Mouse (Mus musculus): Measurements from ENCODE around the gene Vopp1. TPM values are rescaled to one million over a fixed set of nuclear protein-coding genes. Genes with fewer than 3 reads are reported as not detected.
"Not testable (repeated sequence)": the region's sequence is repeated elsewhere in the genome, so short reads cannot be mapped to it uniquely, and the experiment has no call there.

Vopp1 gene
- polyA plus RNA-seq, 1 experiment from 2014 or later = 76.2 TPM

GRCm38 (mm10) chr6:57811748-57812730 lies 12.9 kb downstream of the Vopp1 start:
- WGBS = 84% methylated on average over 3 of the region's 3 CpGs
- Histone ChIP-seq H3K4me1 (no peaks in the 10 kb centered on the region), H3K9ac (no peak overlapping the region)

DNA sequence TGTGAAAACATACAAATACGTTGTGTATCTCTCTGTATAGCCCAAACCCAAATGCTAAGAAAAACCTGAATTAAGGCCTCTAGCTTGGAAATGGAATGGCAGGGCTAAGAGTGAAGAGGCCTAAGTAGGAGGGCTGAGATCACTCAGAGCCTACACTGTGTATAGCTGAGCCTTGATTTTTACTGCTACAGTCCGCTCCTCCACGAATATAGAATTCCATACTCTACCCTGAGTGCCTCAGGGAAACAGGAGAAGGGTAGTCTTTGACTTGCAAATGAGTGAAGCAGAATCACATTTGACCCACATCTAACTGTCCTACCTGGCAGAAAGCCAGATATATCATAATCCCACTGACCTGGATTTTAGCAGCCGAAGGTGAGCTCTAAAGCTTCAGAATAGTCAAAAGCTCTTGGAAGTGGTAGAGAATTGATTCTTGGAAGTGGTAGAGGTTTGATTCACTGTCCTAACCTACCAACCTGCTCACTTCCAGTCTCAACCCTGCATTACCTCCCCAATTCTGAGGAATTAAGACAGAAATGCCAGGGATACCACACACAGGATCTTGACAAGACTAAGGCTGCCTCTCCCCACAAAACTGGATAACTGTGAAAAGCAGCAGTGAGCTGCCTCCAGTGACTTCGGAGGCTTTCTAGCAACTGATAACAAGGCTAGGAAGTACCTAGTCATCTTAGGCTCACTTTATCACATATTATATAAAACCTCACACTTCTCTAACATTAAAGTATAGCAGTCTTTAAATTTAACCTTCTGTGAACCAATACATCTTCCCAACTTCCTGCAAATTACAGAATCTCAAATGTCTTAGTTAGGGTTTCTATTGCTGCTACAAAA lies 19.5 kb downstream of the Vopp1 start:
- H3K9me3 ChIP-seq = peaks cover 5% of the 10 kb centered on the region; the same call in 1 of the 2 replicates
- H3K9ac ChIP-seq = no peak overlapping the region
- H3K27ac ChIP-seq = no peak overlapping the region
- H3K4me3 ChIP-seq = no peak overlapping the region
- WGBS = 77% methylated on average over 5 of the region's 5 CpGs
- ATAC-seq (ENCODE audit: insufficient number of reproducible peaks, insufficient read depth, low FRiP score, low TSS enrichment) = no peak
- no peaks in the 10 kb centered on the region for H3K36me3 ChIP-seq
- H3K27me3 ChIP-seq = no peaks in the 10 kb centered on the region
- H3K4me2 ChIP-seq (replicated peaks) = no peak overlapping the region
- H3K4me1 ChIP-seq = no peaks in the 10 kb centered on the region

More at GRCm38 (mm10) chr6:57811748-57812730, 12.9 kb downstream of the Vopp1 start:
- H3K9me3 ChIP-seq = peaks cover 5% of the 10 kb centered on the region; the same call in 1 of the 2 replicates
- no peak overlapping the region for H3K27ac ChIP-seq
- no peak overlapping the region for H3K4me3 ChIP-seq
- no peak for ATAC-seq (ENCODE audit: insufficient number of reproducible peaks, insufficient read depth, low FRiP score, low TSS enrichment)
- no peaks in the 10 kb centered on the region for H3K36me3 ChIP-seq
- no peaks in the 10 kb centered on the region for H3K27me3 ChIP-seq
- H3K4me2 ChIP-seq (replicated peaks) = no peak overlapping the region

GRCm38 (mm10) chr6:57803130-57803529 lies 21.8 kb downstream of the Vopp1 start:
- H3K4me1 ChIP-seq = no peaks in the 10 kb centered on the region
- H3K9me3 ChIP-seq = no peaks in the 10 kb centered on the region
- H3K4me3 ChIP-seq = no peak overlapping the region
- ATAC-seq (ENCODE audit: insufficient number of reproducible peaks, insufficient read depth, low FRiP score, low TSS enrichment) = no peak
- no peaks in the 10 kb centered on the region for H3K36me3 ChIP-seq
- no peak overlapping the region for H3K27ac ChIP-seq
- no peaks in the 10 kb centered on the region for H3K27me3 ChIP-seq
- no peak overlapping the region for H3K4me2 ChIP-seq (replicated peaks)
- 89% methylated on average over 2 of the region's 2 CpGs for WGBS
- no peak overlapping the region for H3K9ac ChIP-seq

DNA sequence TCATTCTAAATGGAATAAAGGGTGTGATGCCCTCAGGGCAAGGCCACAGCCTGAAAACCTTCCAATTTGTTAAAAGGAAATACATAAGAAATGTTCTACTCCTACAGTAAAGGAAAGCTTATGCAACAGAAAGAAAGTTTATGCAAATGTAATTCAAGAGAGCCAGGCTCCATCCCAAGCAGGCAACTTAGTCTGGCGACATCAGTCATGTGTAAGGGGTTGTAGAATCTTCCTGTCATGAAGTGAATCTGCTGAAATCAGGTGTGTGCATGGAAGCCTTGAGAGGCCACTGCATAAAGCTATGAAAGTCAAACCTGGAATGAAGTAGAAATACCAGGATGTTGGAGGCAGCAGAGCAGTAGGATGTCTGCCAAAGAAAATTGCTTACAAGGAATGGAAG lies 26.0 kb downstream of the Vopp1 start:
- H3K9me3 ChIP-seq = no peaks in the 10 kb centered on the region
- H3K4me3 ChIP-seq = no peak overlapping the region
- no peak overlapping the region for H3K9ac ChIP-seq
- 86% methylated on average over 1 of the region's 1 CpGs for WGBS
- H3K27ac ChIP-seq = no peak overlapping the region
- peaks cover 4% of the 10 kb centered on the region; the same call in 1 of the 2 replicates for H3K4me1 ChIP-seq
- H3K4me2 ChIP-seq (replicated peaks) = no peak overlapping the region
- H3K27me3 ChIP-seq = no peaks in the 10 kb centered on the region
- no peak for ATAC-seq (ENCODE audit: insufficient number of reproducible peaks, insufficient read depth, low FRiP score, low TSS enrichment)
- no peaks in the 10 kb centered on the region for H3K36me3 ChIP-seq

GRCm38 (mm10) chr6:57796853-57797423 lies 28.0 kb downstream of the Vopp1 start:
- ATAC-seq (ENCODE audit: insufficient number of reproducible peaks, insufficient read depth, low FRiP score, low TSS enrichment) = no peak
- Histone ChIP-seq H3K4me3 (no peak overlapping the region), H3K27ac (no peak overlapping the region), H3K9me3 (no peaks in the 10 kb centered on the region), H3K27me3 (no peaks in the 10 kb centered on the region), H3K4me2 (replicated peaks) (no peak overlapping the region), H3K4me1 (peaks cover 4% of the 10 kb centered on the region; the same call in 1 of the 2 replicates), H3K9ac (no peak overlapping the region), H3K36me3 (no peaks in the 10 kb centered on the region)
- 90% methylated on average over 3 of the region's 3 CpGs for WGBS

GRCm38 (mm10) chr6:57795835-57796234 lies 29.1 kb downstream of the Vopp1 start:
- Histone ChIP-seq H3K4me2 (replicated peaks) (no peak overlapping the region), H3K9ac (no peak overlapping the region), H3K4me3 (no peak overlapping the region), H3K27me3 (no peaks in the 10 kb centered on the region), H3K36me3 (no peaks in the 10 kb centered on the region), H3K4me1 (peaks cover 4% of the 10 kb centered on the region; the same call in 1 of the 2 replicates), H3K9me3 (no peaks in the 10 kb centered on the region), H3K27ac (no peak overlapping the region)
- ATAC-seq (ENCODE audit: insufficient number of reproducible peaks, insufficient read depth, low FRiP score, low TSS enrichment) = no peak
- WGBS = 59% methylated on average over 3 of the region's 3 CpGs

DNA sequence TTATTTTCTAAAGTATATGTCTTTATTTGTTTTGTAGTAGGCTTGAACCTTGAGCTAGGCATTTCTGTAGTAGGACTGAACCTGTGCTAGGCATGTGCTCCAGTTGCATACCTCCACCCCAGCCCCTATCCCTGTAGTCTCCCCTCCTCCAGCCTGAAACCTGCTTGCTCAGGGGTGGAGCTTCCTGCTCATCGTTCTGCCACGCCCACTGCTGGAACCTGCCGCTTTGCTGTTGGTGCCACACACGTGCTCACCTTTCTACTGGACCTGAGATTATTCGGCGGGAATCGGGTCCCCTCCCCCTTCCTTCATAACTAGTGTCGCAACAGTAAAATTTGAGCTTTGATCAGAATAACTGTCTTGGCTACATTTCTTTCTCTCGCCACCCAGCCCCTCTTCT lies 32.1 kb downstream of the Vopp1 start:
- 75% methylated on average over 9 of the region's 9 CpGs for WGBS
- H3K9ac ChIP-seq; H3K9me3 ChIP-seq; H3K4me1 ChIP-seq; H3K4me2 ChIP-seq (replicated peaks); H3K4me3 ChIP-seq; H3K27me3 ChIP-seq; ATAC-seq (ENCODE audit: insufficient number of reproducible peaks, insufficient read depth, low FRiP score, low TSS enrichment); H3K27ac ChIP-seq: not testable (repeated sequence)
- H3K36me3 ChIP-seq = peaks cover 10% of the 10 kb centered on the region; the same call in 1 of the 2 replicates

- H3K27ac ChIP-seq = no peak overlapping the region
- ATAC-seq (ENCODE audit: insufficient number of reproducible peaks, insufficient read depth, low FRiP score, low TSS enrichment) = no peak
- no peaks in the 10 kb centered on the region for H3K9me3 ChIP-seq
- no peak overlapping the region for H3K4me2 ChIP-seq (replicated peaks)
- H3K9ac ChIP-seq = no peak overlapping the region
- WGBS = 89% methylated on average over 4 of the region's 4 CpGs
- peaks cover 17% of the 10 kb centered on the region; the same call in 1 of the 2 replicates for H3K36me3 ChIP-seq
- H3K4me1 ChIP-seq = no peaks in the 10 kb centered on the region
- no peaks in the 10 kb centered on the region for H3K27me3 ChIP-seq
- H3K4me3 ChIP-seq = no peak overlapping the region
These were observed 34.4 kb downstream of the Vopp1 start for GRCm38 (mm10) chr6:57790542-57790941.

GRCm38 (mm10) chr6:57787376-57787775 lies 37.6 kb downstream of the Vopp1 start:
- no peak overlapping the region for H3K9ac ChIP-seq
- no peak overlapping the region for H3K4me3 ChIP-seq
- no peaks in the 10 kb centered on the region for H3K9me3 ChIP-seq
- 96% methylated on average over 6 of the region's 6 CpGs for WGBS
- no peaks in the 10 kb centered on the region for H3K4me1 ChIP-seq
- H3K36me3 ChIP-seq = peaks cover 17% of the 10 kb centered on the region; the same call in 1 of the 2 replicates
- H3K4me2 ChIP-seq (replicated peaks) = no peak overlapping the region
- no peak overlapping the region for H3K27ac ChIP-seq
- no peaks in the 10 kb centered on the region for H3K27me3 ChIP-seq
- ATAC-seq (ENCODE audit: insufficient number of reproducible peaks, insufficient read depth, low FRiP score, low TSS enrichment) = no peak

DNA sequence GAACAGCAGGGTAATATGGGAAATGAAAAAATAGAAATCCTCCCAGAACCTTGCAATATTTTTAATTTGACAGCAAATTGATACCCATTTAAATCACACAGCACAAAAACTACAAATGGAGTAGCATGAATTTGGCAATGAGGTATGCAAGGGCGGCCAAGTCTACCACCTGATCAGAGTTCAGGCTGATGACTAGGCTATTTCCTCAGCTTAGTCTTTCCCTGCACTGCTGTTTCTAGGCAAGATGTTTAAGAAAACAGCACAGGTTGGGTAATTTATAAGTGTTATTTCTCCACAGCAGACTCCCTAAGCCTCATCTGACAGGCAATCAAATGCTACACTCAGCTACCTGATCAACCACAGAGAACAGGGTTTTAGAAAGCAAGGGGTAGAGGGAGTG lies 40.7 kb downstream of the Vopp1 start:
- Histone ChIP-seq H3K4me2 (replicated peaks) (no peak overlapping the region), H3K27ac (no peak overlapping the region), H3K4me1 (no peaks in the 10 kb centered on the region), H3K4me3 (no peak overlapping the region), H3K27me3 (no peaks in the 10 kb centered on the region), H3K9me3 (no peaks in the 10 kb centered on the region), H3K36me3 (peaks cover 12% of the 10 kb centered on the region; the same call in 1 of the 2 replicates), H3K9ac (no peak overlapping the region)
- ATAC-seq (ENCODE audit: insufficient number of reproducible peaks, insufficient read depth, low FRiP score, low TSS enrichment) = no peak
- WGBS = 97% methylated on average over 1 of the region's 1 CpGs

DNA sequence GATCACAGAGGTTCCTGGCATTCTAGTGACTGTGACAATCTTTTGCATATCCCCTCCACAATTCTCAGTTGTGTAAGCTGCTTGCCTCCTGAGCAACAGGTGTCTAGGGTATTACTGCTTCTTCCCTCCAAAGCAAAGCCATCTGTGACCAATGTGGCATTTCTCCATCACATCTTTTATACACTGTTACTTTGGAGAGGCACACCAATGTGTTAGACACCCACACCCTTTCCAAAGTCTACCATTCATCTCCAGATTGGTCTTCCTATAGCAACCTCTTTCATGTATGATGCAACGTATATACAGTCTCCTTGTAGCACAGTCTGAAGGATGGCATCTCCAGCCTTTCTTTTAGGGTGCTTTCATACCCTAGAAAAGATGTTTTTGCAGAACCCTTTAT lies 42.3 kb downstream of the Vopp1 start:
- Histone ChIP-seq H3K4me3 (no peak overlapping the region), H3K27me3 (no peaks in the 10 kb centered on the region), H3K27ac (no peak overlapping the region), H3K36me3 (peaks cover 5% of the 10 kb centered on the region; the same call in 1 of the 2 replicates), H3K4me1 (no peaks in the 10 kb centered on the region), H3K9ac (no peak overlapping the region), H3K4me2 (replicated peaks) (no peak overlapping the region), H3K9me3 (no peaks in the 10 kb centered on the region)
- ATAC-seq (ENCODE audit: insufficient number of reproducible peaks, insufficient read depth, low FRiP score, low TSS enrichment) = no peak
- WGBS = 92% methylated on average over 1 of the region's 1 CpGs

Data from embryonic facial prominence, embryonic 12.5 days (tissue).